Mouse (Mus musculus): ENCODE data around the gene Bag1. TPM values are rescaled to one million over a fixed set of nuclear protein-coding genes. Genes with fewer than 3 reads are reported as not detected.

The Bag1 gene
- total RNA-seq (2023) = 10 to 100 TPM; 70.9 to 79.0 TPM

GRCm38 (mm10) chr4:40948160-40948708 is at the start of gene Bag1, which contains the start of gene Chmp5:
Bag1 (minus strand) TSS chr4:40948294.
Chmp5 (plus strand) TSS chr4:40948407.

GRCm38 (mm10) chr4:40970842-40971701 is 23.0 kb upstream of the Bag1 start, which contains the start of gene Nfx1:
Nfx1 (plus strand) TSS chr4:40970906.

GRCm38 (mm10) chr4:40919785-40920184 is 28.3 kb downstream of the Bag1 start, which contains the start of gene Spink4:
Spink4 (plus strand) TSS chr4:40920052.

Other genes with a start within 250 kb of the Bag1 start
- 10 to 100 TPM; 15.1 to 16.8 TPM for gene Aptx, start 245.1 kb downstream of the Bag1 start, total RNA-seq (2023)
- gene Dnaja1, start 226.1 kb downstream of the Bag1 start, total RNA-seq (2023) = 100 to 1,000 TPM; 350 to 501 TPM
- 10 to 100 TPM; 41.0 to 44.1 TPM for gene Smu1, start 190.4 kb downstream of the Bag1 start, total RNA-seq (2023)
- 10 to 100 TPM; 73.1 to 77.7 TPM for gene B4galt1, start 94.3 kb downstream of the Bag1 start, total RNA-seq (2023)
- gene Spink4, start 28.2 kb downstream of the Bag1 start, total RNA-seq (2023) = not detected
- gene Chmp5, start 113 bp upstream of the Bag1 start, total RNA-seq (2023) = 10 to 100 TPM; 44.8 to 45.7 TPM
- 10 to 100 TPM; 30.2 to 32.6 TPM for gene Nfx1, start 22.6 kb upstream of the Bag1 start, total RNA-seq (2023)
- gene Aqp7, start 99.8 kb upstream of the Bag1 start, total RNA-seq (2023) = not detected
- gene Aqp3, start 149.9 kb upstream of the Bag1 start, total RNA-seq (2023) = not detected
- gene Nol6, start 176.2 kb upstream of the Bag1 start, total RNA-seq (2023) = 10 to 100 TPM; 16.0 to 17.0 TPM
- 10 to 100 TPM; 48.3 to 53.1 TPM for gene Ube2r2, start 187.4 kb upstream of the Bag1 start, total RNA-seq (2023)

Measured in neutrophil, adult 83 days (primary cell).